Mouse (Mus musculus) adrenal gland, postnatal 0 days (tissue): ENCODE measurements around the gene Tmem217. TPM values are rescaled to one million over a fixed set of nuclear protein-coding genes. Genes with fewer than 3 reads are reported as not detected.

Source experiments
- microRNA-seq: library from miRNA; unstranded; fragments of <30 nt; microRNA quantifications from one replicate; pipeline ENCODE4, GENCODE M21; 2016; ENCODE audit warnings: borderline replicate concordance; ENCODE audit not compliant: insufficient number of aligned reads
- polyA plus RNA-seq: library from polyadenylated mRNA; unstranded; fragments of >200 nt; fragmentation: Nextera tagmentation; extraction: Ambion mirVana; gene quantifications from 2 replicates; pipeline ENCODE4 v1.2.1, GENCODE M21; 2015

Tmem217 gene
- polyA plus RNA-seq: 0.28 and 1.4 TPM in 2 replicates

GRCm38 (mm10) chr17:29552162-29552732 is at the start of gene Tmem217:
Gene Tmem217 (minus strand): TSS chr17:29552385.

GRCm38 (mm10) chr17:29549543-29550428 is 2.4 kb downstream of the Tmem217 start, which contains the start of the genes Gm17657 and Tbc1d22b:
Gene Gm17657 (minus strand): TSS chr17:29549638.
Gene Tbc1d22b (plus strand): TSS chr17:29549785.

GRCm38 (mm10) chr17:29490713-29491581 is 61.2 kb downstream of the Tmem217 start, which contains the start of gene Pim1:
Gene Pim1 (plus strand): TSS chr17:29490753.

Small RNA genes lying within 50 kb of the gene (microRNA-seq; reads per million reads assigned to microRNA genes)
- gene Mir7667: not detected

Other genes starting within 250 kb of the Tmem217 start
- gene Pi16, start 234.7 kb downstream of the Tmem217 start, polyA plus RNA-seq: 21.3 and 23.0 TPM in 2 replicates
- gene Mtch1, start 204.5 kb downstream of the Tmem217 start, polyA plus RNA-seq: 224 and 250 TPM in 2 replicates
- 3.0 and 6.9 TPM in 2 replicates for gene Fgd2, start 191.5 kb downstream of the Tmem217 start, polyA plus RNA-seq
- 10.4 and 18.6 TPM in 2 replicates for gene Pim1, start 61.6 kb downstream of the Tmem217 start, polyA plus RNA-seq
- not detected in 2 replicates for gene Gm17657, start 2.7 kb downstream of the Tmem217 start, polyA plus RNA-seq
- gene Tbc1d22b, start 2.6 kb downstream of the Tmem217 start, polyA plus RNA-seq: 8.7 and 11.7 TPM in 2 replicates
- gene Rnf8, start 62.4 kb upstream of the Tmem217 start, polyA plus RNA-seq: 52.0 and 84.2 TPM in 2 replicates
- 1.6 and 2.0 TPM in 2 replicates for gene Gm28043, start 62.5 kb upstream of the Tmem217 start, polyA plus RNA-seq
- gene Cmtr1, start 108.2 kb upstream of the Tmem217 start, polyA plus RNA-seq: 91.1 and 117 TPM in 2 replicates
- gene Ccdc167, start 164.7 kb upstream of the Tmem217 start, polyA plus RNA-seq: 16.2 and 22.3 TPM in 2 replicates